Mouse (Mus musculus): Measurements from ENCODE around the gene Pfkfb4.

The Pfkfb4 gene

DNA sequence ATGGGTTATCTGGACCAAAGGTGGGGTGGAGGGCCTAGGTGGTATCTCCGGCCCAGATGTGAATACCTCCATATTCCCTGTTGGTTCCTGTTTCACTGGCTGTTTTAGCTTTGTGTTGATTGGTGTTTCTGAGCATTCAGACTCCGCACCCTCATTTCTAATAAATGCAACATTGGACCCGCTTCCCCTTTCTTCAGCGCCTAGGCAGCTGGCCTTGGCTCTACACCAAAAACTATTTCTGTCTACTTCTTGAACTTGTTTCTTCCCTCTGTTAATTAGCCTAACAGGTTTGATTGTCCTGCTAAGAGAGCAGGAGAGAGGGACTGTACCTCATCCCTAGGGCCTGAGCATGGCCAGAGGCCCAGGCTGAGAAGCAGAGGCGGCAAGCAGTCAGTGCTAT, 66.0 kb downstream of the Pfkfb4 start:
- DNase-seq (ENCODE audit: low spot score in 2 of 2) = peak in 1 of 2 experiments; percentile 31

- peak in 1 of 2 experiments; percentile 28 for DNase-seq (ENCODE audit: low spot score in 2 of 2)
These were observed 66.6 kb downstream of the Pfkfb4 start for GRCm38 (mm10) chr9:109058006-109058765.

DNA sequence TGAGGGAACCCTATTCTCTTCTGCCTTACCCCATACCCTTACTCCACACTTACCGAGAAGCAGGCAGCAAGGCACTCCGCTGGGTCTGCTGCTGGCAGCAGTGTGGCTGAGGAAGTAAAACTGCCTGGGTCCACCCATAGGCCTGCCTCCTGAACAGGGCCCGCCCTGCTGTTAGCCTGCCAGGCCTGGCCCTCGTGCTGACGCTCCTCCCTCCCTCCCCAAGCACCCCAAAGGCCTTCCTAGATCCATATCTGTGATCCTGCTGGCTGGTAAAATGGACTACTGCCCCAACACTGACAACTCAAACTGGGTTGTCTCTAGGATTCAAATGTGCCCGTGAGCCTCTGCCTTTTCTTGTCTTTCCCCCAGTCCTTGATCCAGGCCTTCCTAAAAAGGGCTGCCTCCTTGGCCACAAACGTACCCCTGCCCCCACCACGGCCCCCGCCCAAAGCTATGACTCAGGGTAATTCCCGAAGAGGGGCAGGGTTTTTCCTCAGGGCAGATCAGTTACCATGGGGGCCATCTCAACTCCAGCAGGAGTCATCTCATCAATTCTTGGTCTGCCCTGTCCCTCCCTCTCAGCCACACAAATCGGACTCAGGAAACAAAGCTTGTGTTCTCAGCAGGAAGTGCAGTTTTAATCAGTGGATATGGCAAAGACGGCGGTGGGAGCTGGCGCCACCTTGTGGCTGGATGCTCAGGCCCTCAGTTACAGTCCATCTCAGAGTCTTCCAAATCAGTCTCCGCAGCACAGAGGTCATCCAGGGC, 67.7 kb downstream of the Pfkfb4 start, which contains the start of gene Trex1:
Gene Trex1 (minus strand): TSS at position 599 of the 768 bp plus-strand sequence.
- DNase-seq (ENCODE audit: low spot score in 2 of 2) = peak; percentile 87 to 90

GRCm38 (mm10) chr9:109060184-109060897, 68.8 kb downstream of the Pfkfb4 start:
- no peak for DNase-seq (ENCODE audit: low spot score in 2 of 2)

DNA sequence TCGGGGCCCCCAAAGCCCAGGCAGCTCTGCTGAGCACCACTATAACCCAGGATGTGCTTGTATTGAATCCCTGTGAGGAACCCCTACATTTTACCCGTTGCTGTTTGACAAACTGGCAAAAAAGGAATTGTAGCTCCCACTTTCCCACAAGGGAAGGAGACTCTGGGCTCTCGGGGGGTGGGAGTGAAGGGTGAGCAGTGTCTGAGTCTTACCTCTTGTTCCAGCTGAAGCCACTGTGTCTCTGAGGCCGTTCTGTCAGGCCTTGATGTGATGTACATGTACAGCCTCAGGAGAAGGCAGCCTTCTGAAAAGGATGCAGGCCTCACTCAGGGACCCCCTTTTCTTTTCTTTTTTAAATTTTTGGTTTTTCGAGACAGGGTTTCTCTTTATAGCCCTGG, 69.3 kb downstream of the Pfkfb4 start:
- DNase-seq (ENCODE audit: low spot score in 2 of 2) = no peak

GRCm38 (mm10) chr9:109068095-109068735, 76.6 kb downstream of the Pfkfb4 start:
- DNase-seq (ENCODE audit: low spot score in 2 of 2) = no peak

- peak; percentile 75 to 83 for DNase-seq (ENCODE audit: low spot score in 2 of 2)
These were observed 82.3 kb downstream of the Pfkfb4 start, which contains the start of gene Atrip for GRCm38 (mm10) chr9:109073661-109074573. TSS of gene Atrip (minus strand) at chr9:109074124.

DNA sequence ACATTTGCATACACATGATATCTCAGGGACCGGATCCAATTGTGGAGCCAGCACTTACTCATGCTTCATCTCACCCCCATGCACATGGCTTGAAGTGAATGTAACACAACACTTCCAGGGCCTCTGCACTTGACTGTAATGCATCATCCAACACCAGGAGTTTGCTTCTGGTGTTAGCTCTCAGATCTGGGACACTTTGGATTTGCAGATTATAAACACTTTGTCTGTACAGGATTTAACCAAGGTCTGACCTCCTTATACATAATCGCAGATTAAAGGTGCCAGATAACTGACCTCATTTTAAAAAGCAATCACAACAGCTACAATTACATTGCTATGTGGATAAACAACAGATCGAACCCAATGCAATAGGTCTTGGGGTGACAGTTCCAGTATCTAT, 88.9 kb downstream of the Pfkfb4 start:
- DNase-seq (ENCODE audit: low spot score in 2 of 2) = no peak

GRCm38 (mm10) chr9:109081749-109082123, 90.2 kb downstream of the Pfkfb4 start:
- no peak for DNase-seq (ENCODE audit: low spot score in 2 of 2)
